Mouse (Mus musculus) heart, embryonic 11.5 days (tissue): ENCODE results near the gene Maz. TPM values are rescaled to one million over a fixed set of nuclear protein-coding genes. Genes with fewer than 3 reads are reported as not detected.

ENCODE experiments used
- ATAC-seq: fragments of 200-750 bp; cut with Nextera tagmentation; replicated peaks from 2 replicates; pipeline ENCODE4 v1.8.0; 2017; ENCODE audit warnings: moderate library complexity; ENCODE audit not compliant: insufficient number of reproducible peaks, low FRiP score, low TSS enrichment
- H3K27ac ChIP-seq: fragments of 300-500 bp; sonication (generic); 2 replicates; pipeline ENCODE4 v1.5.1; 2014; ENCODE audit warnings: mild to moderate bottlenecking, low read depth, low read length
- H3K27me3 ChIP-seq: fragments of 300-500 bp; sonication (generic); 2 replicates; pipeline ENCODE4 v1.6.1; 2014; ENCODE audit warnings: mild to moderate bottlenecking, low read length, mixed read lengths; ENCODE audit not compliant: control insufficient read depth, insufficient read depth
- H3K36me3 ChIP-seq: fragments of 300-500 bp; sonication (generic); 2 replicates; pipeline ENCODE4 v1.6.1; 2014; ENCODE audit warnings: mild to moderate bottlenecking, low read length, moderate library complexity, mixed read lengths; ENCODE audit not compliant: control insufficient read depth, insufficient read depth
- H3K4me1 ChIP-seq: fragments of 300-500 bp; sonication (generic); 2 replicates; pipeline ENCODE4 v1.6.1; 2014; ENCODE audit warnings: low read length; ENCODE audit not compliant: control insufficient read depth, insufficient read depth
- H3K4me2 ChIP-seq: fragments of 300-500 bp; sonication (generic); 2 replicates; pipeline ENCODE4 v1.6.1; 2014; ENCODE audit warnings: mild to moderate bottlenecking, moderate library complexity
- H3K4me3 ChIP-seq: fragments of 300-500 bp; sonication (generic); 2 replicates; pipeline ENCODE4 v1.5.1; 2014; ENCODE audit warnings: low read depth, low read length
- H3K9ac ChIP-seq: fragments of 300-500 bp; sonication (generic); 2 replicates; pipeline ENCODE4 v1.6.1; 2014; ENCODE audit warnings: mild to moderate bottlenecking, low read depth, low read length, moderate library complexity
- H3K9me3 ChIP-seq: fragments of 300-500 bp; sonication (generic); replicated peaks from 2 replicates; pipeline ENCODE4 v1.6.1; 2016; ENCODE audit warnings: low read length; ENCODE audit not compliant: control insufficient read depth
- WGBS: fragments of 180-500 bp; shearing (Covaris S2); extraction: QIAGEN DNeasy Blood & Tissue Kit; methylation state at CpG from one replicate; pipeline ENCODE4 v1.1.7; 2014; ENCODE audit not compliant: insufficient replicate concordance; 5-methylcytosine and 5-hydroxymethylcytosine counted together
- polyA plus RNA-seq: library from polyadenylated mRNA; unstranded; fragments of >200 nt; fragmentation: Nextera tagmentation; extraction: Ambion mirVana; gene quantifications from 2 replicates; pipeline ENCODE4 v1.2.1, GENCODE M21; 2014

Gene Maz
- polyA plus RNA-seq, 1 experiment from 2014 or later: 44.1 TPM

- Histone ChIP-seq H3K9me3 (no peaks in the 10 kb centered on the region), H3K9ac (no peak overlapping the region), H3K4me3 (peak overlapping the region; percentile 44; the same call in 1 of the 2 replicates), H3K27ac (no peak overlapping the region), H3K4me2 (no peak overlapping the region), H3K4me1 (peaks cover 26% of the 10 kb centered on the region), H3K36me3 (peaks cover 6% of the 10 kb centered on the region), H3K27me3 (no peaks in the 10 kb centered on the region)
- no peak for ATAC-seq
- 93% methylated on average over 6 of the region's 6 CpGs for WGBS
These were observed 13.5 kb downstream of the Maz start for GRCm38 (mm10) chr7:127013385-127013784.

- Histone ChIP-seq H3K36me3 (peaks cover 6% of the 10 kb centered on the region), H3K9me3 (no peaks in the 10 kb centered on the region), H3K27me3 (no peaks in the 10 kb centered on the region), H3K9ac (no peak overlapping the region), H3K4me1 (peaks cover 30% of the 10 kb centered on the region), H3K27ac (no peak overlapping the region), H3K4me3 (no peak overlapping the region), H3K4me2 (no peak overlapping the region)
- WGBS: 95% methylated on average over 10 of the region's 10 CpGs
- ATAC-seq: no peak
These were observed 14.0 kb downstream of the Maz start for GRCm38 (mm10) chr7:127012845-127013244.

- H3K9ac ChIP-seq: no peak overlapping the region
- H3K9me3 ChIP-seq: no peaks in the 10 kb centered on the region
- no peak for ATAC-seq
- peaks cover 30% of the 10 kb centered on the region for H3K4me1 ChIP-seq
- H3K27me3 ChIP-seq: no peaks in the 10 kb centered on the region
- no peak overlapping the region for H3K27ac ChIP-seq
- 78% methylated on average over 6 of the region's 6 CpGs for WGBS
- H3K36me3 ChIP-seq: peaks cover 6% of the 10 kb centered on the region
- no peak overlapping the region for H3K4me2 ChIP-seq
- no peak overlapping the region for H3K4me3 ChIP-seq
These were observed 14.5 kb downstream of the Maz start for GRCm38 (mm10) chr7:127012374-127012773.

GRCm38 (mm10) chr7:127011717-127012116 lies 15.1 kb downstream of the Maz start:
- Histone ChIP-seq H3K27me3 (no peaks in the 10 kb centered on the region), H3K4me1 (peaks cover 30% of the 10 kb centered on the region), H3K9me3 (no peaks in the 10 kb centered on the region), H3K4me2 (no peak overlapping the region), H3K9ac (no peak overlapping the region), H3K36me3 (peaks cover 6% of the 10 kb centered on the region), H3K27ac (no peak overlapping the region), H3K4me3 (no peak overlapping the region)
- no peak for ATAC-seq
- 81% methylated on average over 2 of the region's 2 CpGs for WGBS

- no peak overlapping the region for H3K4me3 ChIP-seq
- no peaks in the 10 kb centered on the region for H3K27me3 ChIP-seq
- H3K4me2 ChIP-seq: no peak overlapping the region
- no peak for ATAC-seq
- WGBS: 93% methylated on average over 2 of the region's 2 CpGs
- no peaks in the 10 kb centered on the region for H3K9me3 ChIP-seq
- peaks cover 6% of the 10 kb centered on the region for H3K36me3 ChIP-seq
- no peak overlapping the region for H3K27ac ChIP-seq
- no peak overlapping the region for H3K9ac ChIP-seq
- peaks cover 30% of the 10 kb centered on the region for H3K4me1 ChIP-seq
These were observed 15.8 kb downstream of the Maz start for GRCm38 (mm10) chr7:127011051-127011450.

- Histone ChIP-seq H3K27me3 (no peaks in the 10 kb centered on the region), H3K4me3 (no peak overlapping the region), H3K36me3 (peaks cover 3% of the 10 kb centered on the region; the same call in 1 of the 2 replicates), H3K4me1 (peaks cover 14% of the 10 kb centered on the region), H3K4me2 (no peak overlapping the region), H3K27ac (peak overlapping the region; percentile 50), H3K9me3 (no peaks in the 10 kb centered on the region), H3K9ac (no peak overlapping the region)
- no peak for ATAC-seq
- 84% methylated on average over 17 of the region's 17 CpGs for WGBS
These were observed 17.3 kb downstream of the Maz start for GRCm38 (mm10) chr7:127009307-127010085.

GRCm38 (mm10) chr7:127008239-127009019 lies 18.4 kb downstream of the Maz start:
- ATAC-seq: peak; percentile 82
- no peaks in the 10 kb centered on the region for H3K27me3 ChIP-seq
- 37% methylated on average over 9 of the region's 9 CpGs for WGBS
- no peak overlapping the region for H3K4me2 ChIP-seq
- peaks cover 9% of the 10 kb centered on the region; the same call in 1 of the 2 replicates for H3K4me1 ChIP-seq
- peaks cover 3% of the 10 kb centered on the region; the same call in 1 of the 2 replicates for H3K36me3 ChIP-seq
- H3K9ac ChIP-seq: 0 out of 2 replicates have a peak overlapping the region, but pooled peaks have one; percentile 16
- peak overlapping the region; percentile 50 for H3K27ac ChIP-seq
- no peak overlapping the region for H3K4me3 ChIP-seq
- no peaks in the 10 kb centered on the region for H3K9me3 ChIP-seq

GRCm38 (mm10) chr7:127007313-127008024 lies 19.4 kb downstream of the Maz start:
- Histone ChIP-seq H3K36me3 (no peaks in the 10 kb centered on the region), H3K9ac (0 out of 2 replicates have a peak overlapping the region, but pooled peaks have one; percentile 10), H3K9me3 (no peaks in the 10 kb centered on the region), H3K4me1 (peaks cover 9% of the 10 kb centered on the region; the same call in 1 of the 2 replicates), H3K27me3 (no peaks in the 10 kb centered on the region), H3K4me2 (no peak overlapping the region), H3K4me3 (no peak overlapping the region), H3K27ac (no peak overlapping the region)
- WGBS: 82% methylated on average over 6 of the region's 6 CpGs
- no peak for ATAC-seq
